Mouse (Mus musculus) heart, embryonic 10.5 days (tissue): Measurements from ENCODE around the gene Gm20547. TPM values are rescaled to one million over a fixed set of nuclear protein-coding genes. Genes with fewer than 3 reads are reported as not detected.
"Not testable (repeated sequence)": the region's sequence is repeated elsewhere in the genome, so short reads cannot be mapped to it uniquely, and the experiment has no call there.

Experiments
- DNase-seq: peaks from one replicate; pipeline ENCODE4 v3.0.0-alpha.2; 2017; ENCODE audit warnings: low spot score
- H3K27ac ChIP-seq: fragments of 300-500 bp; sonication (generic); 2 replicates; pipeline ENCODE4 v1.5.1; 2016; ENCODE audit warnings: mild to moderate bottlenecking
- H3K27me3 ChIP-seq: fragments of 300-500 bp; sonication (generic); 2 replicates; pipeline ENCODE4 v1.6.1; 2016; ENCODE audit warnings: mild to moderate bottlenecking; ENCODE audit not compliant: poor library complexity, insufficient read depth, severe bottlenecking
- H3K36me3 ChIP-seq: fragments of 300-500 bp; sonication (generic); 2 replicates; pipeline ENCODE4 v1.6.1; 2016; ENCODE audit warnings: mild to moderate bottlenecking, moderate library complexity
- H3K4me1 ChIP-seq: fragments of 300-500 bp; sonication (generic); 2 replicates; pipeline ENCODE4 v1.6.1; 2016; ENCODE audit warnings: mild to moderate bottlenecking
- H3K4me3 ChIP-seq: fragments of 300-500 bp; sonication (generic); 2 replicates; pipeline ENCODE4 v1.5.1; 2016; ENCODE audit warnings: mild to moderate bottlenecking, moderate library complexity
- H3K9me3 ChIP-seq: fragments of 300-500 bp; sonication (generic); 2 replicates; pipeline ENCODE4 v1.6.1; 2016; ENCODE audit warnings: mild to moderate bottlenecking, moderate library complexity
- WGBS: fragments of 180-500 bp; shearing (Covaris S2); methylation state at CpG from one replicate; pipeline ENCODE4 v1.1.7; 2016; 5-methylcytosine and 5-hydroxymethylcytosine counted together
- polyA plus RNA-seq: library from polyadenylated mRNA; unstranded; fragments of >200 nt; fragmentation: Nextera tagmentation; extraction: Ambion mirVana; gene quantifications from 2 replicates; pipeline ENCODE4 v1.2.1, GENCODE M21; 2016

Gene Gm20547
- polyA plus RNA-seq, 1 experiment from 2014 or later = not detected

DNA sequence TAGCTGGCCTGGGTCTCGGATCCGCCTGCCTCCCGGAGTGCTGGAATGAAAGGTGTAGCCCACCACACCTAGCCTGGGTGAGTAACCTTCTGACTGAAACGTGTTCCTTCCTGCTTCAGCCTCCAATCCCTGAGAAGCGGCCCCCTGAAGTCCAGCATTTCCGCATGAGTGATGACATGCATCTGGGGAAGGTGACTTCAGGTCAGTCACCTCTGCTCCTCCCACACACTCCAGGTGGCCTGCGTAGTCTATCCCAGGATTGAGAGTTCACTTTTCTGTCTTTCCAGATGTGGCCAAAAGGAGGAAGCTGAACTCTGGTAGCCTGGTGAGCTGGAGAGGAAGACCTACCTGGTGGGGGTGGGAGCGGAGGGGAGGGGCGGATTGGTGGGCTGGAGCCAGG is 21.1 kb upstream of the Gm20547 start:
- H3K36me3 ChIP-seq = peaks cover 65% of the 10 kb centered on the region
- H3K4me3 ChIP-seq = no peak overlapping the region
- DNase-seq = no peak
- H3K27ac ChIP-seq = no peak overlapping the region
- peaks cover 6% of the 10 kb centered on the region for H3K4me1 ChIP-seq
- WGBS = 88% methylated on average over 9 of the region's 9 CpGs
- H3K9me3 ChIP-seq = no peaks in the 10 kb centered on the region
- no peaks in the 10 kb centered on the region for H3K27me3 ChIP-seq

DNA sequence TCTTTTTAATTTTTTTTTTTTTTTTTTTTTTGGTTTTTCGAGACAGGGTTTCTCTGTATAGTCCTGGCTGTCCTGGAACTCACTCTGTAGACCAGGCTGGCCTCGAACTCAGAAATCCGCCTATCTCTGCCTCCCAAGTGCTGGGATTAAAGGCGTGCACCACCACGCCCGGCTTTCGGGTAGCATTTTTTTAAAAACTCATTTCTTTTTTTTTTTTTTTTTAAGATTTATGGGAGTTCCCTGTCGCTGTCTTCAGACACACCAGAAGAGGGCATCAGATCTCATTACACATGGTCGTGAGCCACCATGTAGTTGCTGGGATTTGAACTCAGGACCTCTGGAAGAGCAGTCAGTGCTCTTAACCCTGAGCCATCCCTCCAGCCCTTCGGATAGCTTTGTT is 20.1 kb upstream of the Gm20547 start:
- Histone ChIP-seq H3K36me3 (peaks cover 55% of the 10 kb centered on the region), H3K4me1 (peaks cover 14% of the 10 kb centered on the region)
- DNase-seq, H3K4me3 ChIP-seq, H3K9me3 ChIP-seq, H3K27ac ChIP-seq, H3K27me3 ChIP-seq: not testable (repeated sequence)
- WGBS = 93% methylated on average over 9 of the region's 10 CpGs

DNA sequence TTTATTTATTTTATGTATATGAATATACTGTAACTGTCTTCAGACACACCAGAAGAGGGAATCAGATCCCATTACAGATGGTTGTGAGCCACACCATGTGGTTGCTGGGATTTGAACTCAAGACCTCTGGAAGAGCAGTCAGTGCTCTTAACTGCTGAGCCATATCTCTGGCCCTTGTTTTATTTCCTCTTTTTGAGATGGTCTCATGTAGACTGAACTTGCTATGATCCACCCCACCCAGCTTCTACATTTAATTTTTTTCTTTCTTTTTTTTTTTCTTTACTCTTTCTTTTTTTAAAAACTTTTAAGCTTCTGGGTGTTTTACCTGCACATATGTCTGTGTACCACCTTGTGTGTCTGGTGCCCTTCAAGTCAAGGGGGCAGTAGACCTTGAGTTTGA is 19.0 kb upstream of the Gm20547 start:
- not testable (repeated sequence) for H3K27me3 ChIP-seq, H3K4me3 ChIP-seq, DNase-seq, H3K9me3 ChIP-seq, H3K27ac ChIP-seq
- Histone ChIP-seq H3K4me1 (peaks cover 26% of the 10 kb centered on the region), H3K36me3 (peaks cover 52% of the 10 kb centered on the region)

DNA sequence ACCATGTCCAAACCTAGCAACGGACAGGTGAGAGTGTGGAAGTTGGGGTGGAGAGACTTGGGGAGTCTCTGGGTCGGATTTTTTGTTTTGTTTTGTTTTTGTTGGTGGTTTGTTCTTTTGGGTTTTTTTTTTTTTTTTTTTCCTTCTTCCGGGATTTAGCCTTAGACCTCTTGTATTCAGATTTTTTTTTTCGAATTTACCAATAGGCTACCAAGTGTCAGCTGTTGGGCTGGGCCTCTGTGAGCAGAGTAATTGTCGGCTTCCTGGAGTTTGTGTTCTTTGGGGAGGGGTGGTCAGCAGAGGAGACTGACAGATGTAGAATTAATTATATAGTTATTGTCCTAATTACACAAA is 18.0 kb upstream of the Gm20547 start:
- H3K4me3 ChIP-seq = peak overlapping the region; percentile 99
- WGBS = 9% methylated on average over 5 of the region's 5 CpGs
- no peak for DNase-seq
- peaks cover 35% of the 10 kb centered on the region for H3K4me1 ChIP-seq
- no peaks in the 10 kb centered on the region for H3K9me3 ChIP-seq
- H3K27me3 ChIP-seq = no peaks in the 10 kb centered on the region
- peak overlapping the region; percentile 99 for H3K27ac ChIP-seq
- H3K36me3 ChIP-seq = peaks cover 47% of the 10 kb centered on the region

DNA sequence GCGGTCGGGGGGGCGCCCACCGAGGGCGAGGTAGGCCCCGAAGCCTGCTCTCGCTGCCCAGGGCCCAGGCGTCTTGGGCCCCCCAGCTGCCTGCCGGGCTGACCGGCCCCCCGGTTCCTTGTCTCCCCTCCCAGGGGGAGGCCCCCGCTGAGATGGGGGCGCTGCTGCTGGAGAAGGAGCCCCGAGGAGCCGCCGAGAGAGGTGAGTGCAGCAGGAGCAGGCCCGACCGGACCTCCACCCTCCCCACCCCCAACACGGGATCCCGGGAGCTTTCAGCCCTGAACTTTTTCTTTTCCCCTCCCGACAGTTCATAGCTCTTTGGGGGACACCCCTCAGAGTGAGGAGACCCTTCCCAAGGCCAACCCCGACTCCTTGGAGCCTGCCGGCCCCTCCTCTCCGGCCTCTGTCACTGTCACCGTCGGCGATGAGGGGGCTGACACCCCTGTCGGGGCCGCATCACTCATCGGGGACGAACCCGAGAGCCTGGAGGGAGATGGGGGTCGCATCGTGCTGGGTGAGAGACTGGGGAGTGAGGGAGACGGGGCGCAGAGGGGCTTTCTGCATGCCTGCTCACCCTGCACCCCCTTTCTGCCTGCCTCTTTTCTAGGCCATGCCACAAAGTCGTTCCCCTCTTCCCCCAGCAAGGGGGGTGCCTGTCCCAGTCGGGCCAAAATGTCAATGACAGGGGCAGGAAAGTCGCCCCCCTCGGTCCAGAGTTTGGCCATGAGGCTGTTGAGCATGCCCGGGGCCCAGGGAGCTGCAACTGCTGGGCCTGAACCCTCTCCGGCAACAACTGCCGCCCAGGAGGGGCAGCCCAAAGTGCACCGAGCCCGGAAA is 17.4 kb upstream of the Gm20547 start:
- DNase-seq = peak; percentile 78
- peaks cover 38% of the 10 kb centered on the region for H3K4me1 ChIP-seq
- WGBS = under 1% methylated on average over 37 of the region's 45 CpGs

GRCm38 (mm10) chr17:34898706-34899052 is 16.8 kb upstream of the Gm20547 start:
- Histone ChIP-seq H3K4me3 (peak overlapping the region; percentile 99), H3K36me3 (peaks cover 35% of the 10 kb centered on the region), H3K9me3 (no peaks in the 10 kb centered on the region), H3K27ac (peak overlapping the region; percentile 99), H3K4me1 (peaks cover 43% of the 10 kb centered on the region), H3K27me3 (no peaks in the 10 kb centered on the region)
- DNase-seq = no peak
- WGBS = 1% methylated on average over 30 of the region's 47 CpGs

More for the DNA sequence above, 17.4 kb upstream of the Gm20547 start:
- Histone ChIP-seq H3K27me3 (no peaks in the 10 kb centered on the region), H3K4me3 (peak overlapping the region; percentile 99), H3K9me3 (no peaks in the 10 kb centered on the region), H3K27ac (peak overlapping the region; percentile 99), H3K36me3 (peaks cover 41% of the 10 kb centered on the region)

DNA sequence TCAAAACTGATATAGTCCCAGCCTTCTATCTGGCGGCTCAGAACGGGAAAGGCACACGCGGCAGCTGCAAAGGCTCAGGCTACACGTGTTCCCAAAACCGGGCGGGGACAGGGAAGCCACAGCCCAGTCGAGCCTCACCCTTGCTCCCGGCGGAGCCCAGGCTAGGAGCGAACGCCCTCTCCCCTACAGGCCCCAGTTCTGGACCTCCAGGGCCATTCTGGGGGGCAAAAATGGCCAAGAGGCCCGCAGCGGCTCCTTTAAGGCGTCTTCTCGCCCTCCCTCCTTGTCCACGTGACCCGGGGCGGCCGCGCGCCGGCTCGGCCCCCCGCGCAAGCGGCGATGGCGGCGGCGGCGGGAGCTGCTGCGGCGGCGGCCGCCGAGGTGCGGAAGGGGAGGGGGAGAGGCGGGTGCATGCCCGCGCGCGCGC is 16.3 kb upstream of the Gm20547 start, which contains the start of the genes C2 and Ehmt2:
TSS of gene C2 (minus strand) at position 106 of the 427 bp plus-strand sequence.
TSS of gene Ehmt2 (plus strand) at position 310 of the 427 bp plus-strand sequence.
- peak; percentile 92 for DNase-seq
- Histone ChIP-seq H3K27me3 (no peaks in the 10 kb centered on the region), H3K9me3 (no peaks in the 10 kb centered on the region), H3K27ac (peak within 1 kb of the TSS; percentile 99), H3K4me3 (peak within 1 kb of the TSS; percentile 99), H3K4me1 (peaks cover 46% of the 10 kb centered on the region), H3K36me3 (peaks cover 30% of the 10 kb centered on the region)
- WGBS = under 1% methylated on average over 33 of the region's 44 CpGs

- peak overlapping the region; percentile 99 for H3K27ac ChIP-seq
- H3K4me1 ChIP-seq = peaks cover 46% of the 10 kb centered on the region
- no peaks in the 10 kb centered on the region for H3K27me3 ChIP-seq
- H3K4me3 ChIP-seq = peak overlapping the region; percentile 99
- no peak for DNase-seq
- WGBS = 14% methylated on average over 10 of the region's 10 CpGs
- peaks cover 24% of the 10 kb centered on the region for H3K36me3 ChIP-seq
- H3K9me3 ChIP-seq = no peaks in the 10 kb centered on the region
Observed at GRCm38 (mm10) chr17:34897373-34898159, 15.7 kb upstream of the Gm20547 start.

DNA sequence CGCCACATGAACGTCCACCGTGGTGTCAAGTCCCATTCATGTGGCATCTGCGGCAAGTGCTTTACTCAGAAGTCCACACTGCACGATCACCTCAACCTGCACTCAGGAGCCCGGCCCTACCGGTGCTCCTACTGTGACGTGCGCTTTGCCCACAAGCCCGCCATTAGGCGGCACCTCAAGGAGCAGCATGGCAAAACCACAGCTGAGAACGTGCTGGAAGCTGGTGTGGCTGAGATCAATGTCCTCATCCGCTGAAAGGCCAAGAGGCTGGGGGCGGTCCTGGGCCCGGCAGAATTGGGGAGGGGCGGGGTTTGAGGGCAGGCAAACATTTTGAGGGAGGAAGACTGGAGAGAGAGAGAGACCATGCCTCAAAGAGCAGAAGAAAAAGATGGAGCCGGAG is 14.5 kb upstream of the Gm20547 start:
- Histone ChIP-seq H3K4me3 (peak overlapping the region; percentile 96), H3K36me3 (peaks cover 14% of the 10 kb centered on the region), H3K27ac (peak overlapping the region; percentile 13; the same call in 1 of the 2 replicates), H3K9me3 (no peaks in the 10 kb centered on the region), H3K27me3 (no peaks in the 10 kb centered on the region), H3K4me1 (peaks cover 46% of the 10 kb centered on the region)
- DNase-seq = no peak
- WGBS = 85% methylated on average over 17 of the region's 17 CpGs

DNA sequence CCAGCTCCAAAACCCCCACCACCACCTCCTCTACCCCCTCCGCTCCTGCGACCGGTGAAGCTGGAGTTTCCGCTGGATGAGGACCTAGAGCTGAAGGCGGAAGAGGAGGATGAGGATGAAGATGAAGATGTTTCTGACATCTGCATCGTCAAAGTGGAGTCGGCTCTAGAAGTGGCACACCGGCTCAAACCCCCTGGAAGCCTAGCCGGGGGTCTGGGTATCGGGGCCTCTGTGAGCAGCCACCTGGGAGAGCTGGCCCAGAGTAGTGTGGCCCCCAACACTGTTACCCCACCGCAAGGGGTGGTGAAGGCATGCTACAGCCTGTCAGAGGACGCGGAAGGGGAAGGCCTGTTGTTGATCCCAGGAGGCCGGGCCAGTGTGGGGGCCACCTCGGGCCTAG is 13.9 kb upstream of the Gm20547 start:
- no peaks in the 10 kb centered on the region for H3K27me3 ChIP-seq

GRCm38 (mm10) chr17:34894801-34895530 is 13.1 kb upstream of the Gm20547 start:
- peak overlapping the region; percentile 96 for H3K4me3 ChIP-seq
- peak overlapping the region; percentile 99 for H3K27ac ChIP-seq
- H3K27me3 ChIP-seq = no peaks in the 10 kb centered on the region
- H3K36me3 ChIP-seq = peaks cover 12% of the 10 kb centered on the region
- peaks cover 46% of the 10 kb centered on the region for H3K4me1 ChIP-seq
- 10% methylated on average over 50 of the region's 51 CpGs for WGBS
- H3K9me3 ChIP-seq = no peaks in the 10 kb centered on the region
- DNase-seq = peak; percentile 80

More for the DNA sequence above, 13.9 kb upstream of the Gm20547 start:
- no peak for DNase-seq
- 97% methylated on average over 15 of the region's 15 CpGs for WGBS
- H3K9me3 ChIP-seq = no peaks in the 10 kb centered on the region
- peak overlapping the region; percentile 96 for H3K4me3 ChIP-seq
- H3K4me1 ChIP-seq = peaks cover 46% of the 10 kb centered on the region
- peaks cover 12% of the 10 kb centered on the region for H3K36me3 ChIP-seq
- H3K27ac ChIP-seq = peak overlapping the region; percentile 99

- DNase-seq = peak; percentile 97
- H3K9me3 ChIP-seq = no peaks in the 10 kb centered on the region
- H3K27me3 ChIP-seq = no peaks in the 10 kb centered on the region
- under 1% methylated on average over 43 of the region's 51 CpGs for WGBS
- H3K4me3 ChIP-seq = peak overlapping the region; percentile 96
- peaks cover 40% of the 10 kb centered on the region for H3K4me1 ChIP-seq
- H3K36me3 ChIP-seq = peaks cover 12% of the 10 kb centered on the region
- H3K27ac ChIP-seq = peak overlapping the region; percentile 99
Observed at GRCm38 (mm10) chr17:34894074-34894597, 12.3 kb upstream of the Gm20547 start.
